8 mouse cellular contexts compared by ENCODE assay signal in genomic region chr9:72170235-72170634, GRCm38 (mm10). TPM values are rescaled to one million over a fixed set of nuclear protein-coding genes. Genes with fewer than 3 reads are reported as not detected.
DNase-seq lines count a peak whose midpoint lies in the region; ATAC-seq and TF ChIP-seq lines count a peak whose summit lies in the region.

No protein-coding gene starts in this region.

- peak overlapping the region; percentile 56 for H3K4me2 ChIP-seq in heart, postnatal 0 days (ENCODE audit: low read depth, low read length)
- H3K4me2 ChIP-seq in liver, postnatal 0 days (ENCODE audit: low read depth, low read length), result peak overlapping the region; percentile 73

- H3K27ac ChIP-seq in heart, postnatal 0 days (ENCODE audit: low read depth), result peak overlapping the region; percentile 0; the same call in 1 of the 2 replicates
- 0 out of 2 replicates have a peak overlapping the region, but pooled peaks have one; percentile 18 for H3K27ac ChIP-seq in liver, postnatal 0 days (ENCODE audit: low read depth)

- H3K36me3 ChIP-seq in E14TG2a.4 (ENCODE audit: insufficient read depth, low read length), result no peaks in the 10 kb centered on the region
- H3K36me3 ChIP-seq in heart, postnatal 0 days (replicated peaks; ENCODE audit: control insufficient read depth, insufficient read depth, low read length), result no peaks in the 10 kb centered on the region
- no peaks in the 10 kb centered on the region for H3K36me3 ChIP-seq in liver, postnatal 0 days (replicated peaks; ENCODE audit: insufficient read depth, low read length)

- H3K4me3 ChIP-seq in E14TG2a.4 (replicated peaks; ENCODE audit: low read length), result peak overlapping the region; percentile 56
- peak overlapping the region; percentile 38 for H3K4me3 ChIP-seq in heart, postnatal 0 days (ENCODE audit: low read depth, low read length)
- H3K4me3 ChIP-seq in liver, postnatal 0 days (ENCODE audit: low read depth, low read length), result peak overlapping the region; percentile 36

- 6% methylated on average over 9 of the region's 9 CpGs for WGBS in heart, postnatal 0 days
- 10% methylated on average over 9 of the region's 9 CpGs for WGBS in liver, postnatal 0 days (ENCODE audit: insufficient replicate concordance)

- peaks cover 5% of the 10 kb centered on the region; the same call in 1 of the 2 replicates for H3K9me3 ChIP-seq in E14TG2a.4 (ENCODE audit: low read length)
- H3K9me3 ChIP-seq in heart, postnatal 0 days (replicated peaks; ENCODE audit: control insufficient read depth, low read length), result no peaks in the 10 kb centered on the region
- H3K9me3 ChIP-seq in liver, postnatal 0 days (ENCODE audit: low read length), result no peaks in the 10 kb centered on the region

- TF ChIP-seq CTCF in E14TG2a.4 (conservative IDR thresholded peaks at IDR 0.05; ENCODE audit: low read length), result no peak
- no peak for TF ChIP-seq CTCF in heart, postnatal 0 days (IDR thresholded peaks at IDR 0.05; ENCODE audit: low read depth)
- TF ChIP-seq CTCF in liver, postnatal 0 days (IDR thresholded peaks at IDR 0.05; ENCODE audit: low read depth), result no peak

- peak; percentile 28 for DNase-seq in embryo, embryonic 11 days
- DNase-seq in embryo, embryonic 10.5 days (ENCODE audit: low spot score), result no peak
- DNase-seq in heart, postnatal 0 days (ENCODE audit: low spot score), result no peak
- DNase-seq in liver, postnatal 0 days, result no peak
- DNase-seq in thymus, postnatal 25 days, result no peak
- DNase-seq in kidney, adult 8-10 months, result no peak

- H3K27me3 ChIP-seq in E14TG2a.4 (ENCODE audit: insufficient read depth, low read length), result no peaks in the 10 kb centered on the region
- no peaks in the 10 kb centered on the region for H3K27me3 ChIP-seq in heart, postnatal 0 days (ENCODE audit: control insufficient read depth, insufficient read depth, low read length)
- H3K27me3 ChIP-seq in liver, postnatal 0 days (ENCODE audit: insufficient read depth, low read length), result no peaks in the 10 kb centered on the region

- peak overlapping the region; percentile 31 for H3K9ac ChIP-seq in heart, postnatal 0 days (replicated peaks; ENCODE audit: low read depth, low read length)
- peak overlapping the region; percentile 42 for H3K9ac ChIP-seq in liver, postnatal 0 days (replicated peaks)

- ATAC-seq in heart, postnatal 0 days (ENCODE audit: insufficient read depth, low read depth), result peak; percentile 57; the same call in 1 of the 2 replicates
- ATAC-seq in liver, postnatal 0 days, result 0 out of 2 replicates have a peak, but pooled peaks have one; percentile 51
- no peak for ATAC-seq in cerebellum, adult (ENCODE audit: insufficient number of reproducible peaks, low FRiP score, low TSS enrichment)

- H3K4me1 ChIP-seq in E14TG2a.4 (replicated peaks; ENCODE audit: low read depth, low read length), result peaks cover 20% of the 10 kb centered on the region
- peaks cover 9% of the 10 kb centered on the region; the same call in 1 of the 2 replicates for H3K4me1 ChIP-seq in heart, postnatal 0 days (ENCODE audit: control insufficient read depth, insufficient read depth)
- H3K4me1 ChIP-seq in liver, postnatal 0 days (ENCODE audit: insufficient read depth), result peaks cover 12% of the 10 kb centered on the region; the same call in 1 of the 2 replicates

- no peak for TF ChIP-seq EP300 in heart, postnatal 0 days (IDR thresholded peaks at IDR 0.05; ENCODE audit: low read depth)
- no peak for TF ChIP-seq EP300 in liver, postnatal 0 days (IDR thresholded peaks at IDR 0.05; ENCODE audit: low read depth)

RNA-seq across cellular contexts. Expression of gene Tcf12, which starts 58.6 kb away (rescaled TPM):
- 55.2 and 69.4 TPM in 2 replicates for total RNA-seq in heart, postnatal 0 days (2014; rRNA removed; ENCODE audit: low replicate concordance)
- 14.3 and 14.8 TPM in 2 replicates for polyA plus RNA-seq in heart, postnatal 0 days (2015; fragmentation: Nextera tagmentation; extraction: Ambion mirVana)
- 7.1 and 8.3 TPM in 2 replicates for polyA plus RNA-seq in liver, postnatal 0 days (2015; fragmentation: Nextera tagmentation; extraction: Ambion mirVana)
